Mouse (Mus musculus) regulatory T cell (primary cell): ENCODE data around the gene Rab12.

Experiments
- in situ Hi-C: fragments of 300-600 bp; cut with MboI, MseI; formaldehyde crosslinking; loops from one replicate; pipeline ENCODE4 v1.15.1; 2025; ENCODE audit warnings: high pct_unique_total_duplicates

Rab12 gene

GRCm38 (mm10) chr17:66503466-66503865, 16.1 kb downstream of the Rab12 start:
- in situ Hi-C loops: loop anchor here (25.0 kb wide), 2 partner anchors 641 to 891 kb away; partner anchors contain the start of gene Vapa

- in situ Hi-C loops: loop anchor here (25.0 kb wide), 2 partner anchors 641 to 891 kb away; partner anchors contain the start of gene Vapa
Observed at GRCm38 (mm10) chr17:66502865-66503264, 16.7 kb downstream of the Rab12 start.

- in situ Hi-C loops: loop anchor here (10.0 kb wide), 1 partner anchor 574 kb away; no protein-coding TSS in a partner anchor
Observed at GRCm38 (mm10) chr17:66498598-66498997, 20.9 kb downstream of the Rab12 start.

GRCm38 (mm10) chr17:66496589-66496988, 22.9 kb downstream of the Rab12 start:
- in situ Hi-C loops: loop anchor here (10.0 kb wide), 1 partner anchor 572 kb away; no protein-coding TSS in a partner anchor

- in situ Hi-C loops: loop anchor here (10.0 kb wide), 1 partner anchor 565 kb away; no protein-coding TSS in a partner anchor
Observed at GRCm38 (mm10) chr17:66490022-66490601, 29.4 kb downstream of the Rab12 start.

GRCm38 (mm10) chr17:66486576-66486975, 33.0 kb downstream of the Rab12 start:
- in situ Hi-C loops: loop anchor here (10.0 kb wide), 1 partner anchor 252 kb away; no protein-coding TSS in a partner anchor

GRCm38 (mm10) chr17:66485742-66486141, 33.8 kb downstream of the Rab12 start:
- in situ Hi-C loops: loop anchor here (10.0 kb wide), 1 partner anchor 251 kb away; no protein-coding TSS in a partner anchor

- in situ Hi-C loops: loop anchor here (10.0 kb wide), 1 partner anchor 250 kb away; no protein-coding TSS in a partner anchor
Observed at GRCm38 (mm10) chr17:66484965-66485364, 34.6 kb downstream of the Rab12 start.

GRCm38 (mm10) chr17:66483651-66484454, 35.7 kb downstream of the Rab12 start:
- in situ Hi-C loops: loop anchor here (10.0 kb wide), 1 partner anchor 249 kb away; no protein-coding TSS in a partner anchor

GRCm38 (mm10) chr17:66481295-66481694, 38.2 kb downstream of the Rab12 start:
- in situ Hi-C loops: loop anchor here (10.0 kb wide), 1 partner anchor 246 kb away; no protein-coding TSS in a partner anchor

- in situ Hi-C loops: loop anchor here (10.0 kb wide), 1 partner anchor 246 kb away; no protein-coding TSS in a partner anchor
Observed at GRCm38 (mm10) chr17:66480491-66481278, 38.8 kb downstream of the Rab12 start.

- in situ Hi-C loops: loop anchor here (10.0 kb wide), 1 partner anchor 245 kb away; no protein-coding TSS in a partner anchor
Observed at GRCm38 (mm10) chr17:66479813-66480490, 39.6 kb downstream of the Rab12 start.

- in situ Hi-C loops: no loop called here
Observed at GRCm38 (mm10) chr17:66479311-66479710, 40.2 kb downstream of the Rab12 start.

- in situ Hi-C loops: no loop called here
Observed at GRCm38 (mm10) chr17:66473205-66473604, 46.3 kb downstream of the Rab12 start.

- in situ Hi-C loops: no loop called here
Observed at GRCm38 (mm10) chr17:66471775-66472174, 47.8 kb downstream of the Rab12 start.

GRCm38 (mm10) chr17:66471252-66471651, 48.3 kb downstream of the Rab12 start:
- in situ Hi-C loops: no loop called here

GRCm38 (mm10) chr17:66470020-66470419, 49.5 kb downstream of the Rab12 start:
- in situ Hi-C loops: no loop called here

- in situ Hi-C loops: no loop called here
Observed at GRCm38 (mm10) chr17:66457278-66457677, 62.3 kb downstream of the Rab12 start.

- in situ Hi-C loops: no loop called here
Observed at GRCm38 (mm10) chr17:66451143-66451542, 68.4 kb downstream of the Rab12 start.

GRCm38 (mm10) chr17:66450526-66451070, 68.9 kb downstream of the Rab12 start:
- in situ Hi-C loops: no loop called here
